Comparison of ENCODE assay signal across 16 mouse cellular contexts in the genomic region with DNA sequence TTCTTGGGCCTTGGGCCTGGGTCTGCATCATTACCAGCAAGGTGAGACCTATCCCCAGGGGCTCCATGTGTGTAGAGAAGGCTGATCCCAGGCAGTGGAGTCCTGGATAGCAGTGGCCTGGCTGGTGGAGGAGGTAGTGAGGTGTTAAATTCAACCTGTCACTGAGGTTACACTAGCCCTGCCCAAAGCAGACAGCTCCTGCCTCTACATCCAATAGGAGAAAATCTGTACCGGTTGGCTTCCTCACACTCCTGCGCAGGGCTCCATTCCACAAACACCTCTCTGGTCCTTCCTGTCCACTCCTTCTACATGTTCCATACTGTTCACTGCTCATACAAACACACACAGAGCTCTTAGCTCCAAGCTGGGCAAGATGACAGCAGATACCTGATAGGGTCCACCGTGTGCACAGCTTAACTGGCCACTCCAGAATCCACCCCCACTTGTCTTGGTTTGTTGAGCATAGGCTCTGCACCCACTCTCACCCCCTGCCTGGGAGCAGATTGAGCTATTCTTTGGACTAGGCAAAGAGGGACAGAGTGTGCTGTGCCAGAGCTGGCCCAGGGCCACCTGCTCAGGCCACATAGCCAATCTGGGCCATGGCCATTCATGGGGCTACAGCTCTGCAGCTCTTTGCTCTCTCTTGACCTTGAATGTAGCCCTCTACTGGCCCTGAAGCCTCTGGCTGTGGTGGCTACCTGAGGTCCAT. TPM values are rescaled to one million over a fixed set of nuclear protein-coding genes. Genes with fewer than 3 reads are reported as not detected.
DNase-seq lines count a peak whose midpoint lies in the region; ATAC-seq and TF ChIP-seq lines count a peak whose summit lies in the region.
"Had no signal": no experiment of that assay in that cellular context is flagged by ENCODE, and none has a peak within 500 bp of the region (broad histone marks: within the 10 kb centered on the region; RNA-seq: fewer than 3 reads in every experiment).

No protein-coding gene starts in this region.

- no peaks in the 10 kb centered on the region for H3K4me1 ChIP-seq in forebrain, postnatal 0 days (ENCODE audit: insufficient read depth)
- H3K4me1 ChIP-seq: liver, embryonic 12.5 days; stomach, embryonic 15.5 days had no signal

- TF ChIP-seq CTCF in forebrain, postnatal 0 days (IDR thresholded peaks at IDR 0.05; ENCODE audit: low read depth), result no peak

- 90% methylated on average over 3 of the region's 3 CpGs for WGBS in forebrain, postnatal 0 days

- no peak overlapping the region for H3K9ac ChIP-seq in forebrain, postnatal 0 days
- H3K9ac ChIP-seq: liver, embryonic 12.5 days; stomach, embryonic 15.5 days had no signal

- no peak for DNase-seq in cerebellum, postnatal 4 days (ENCODE audit: low spot score in 2 of 2)
- DNase-seq in left cerebral cortex, adult 11 months (ENCODE audit: low spot score), result peak; percentile 63
- DNase-seq in left cerebral cortex, postnatal 10 days (ENCODE audit: extremely low spot score in 1 of 2, low spot score in 2 of 2), result no peak
- DNase-seq in cerebellum, adult 8-10 months, result peak; percentile 96
- peak; percentile 59 to 71 for DNase-seq in layer of hippocampus, adult 8-10 months (ENCODE audit: low spot score in 2 of 2)
- no peak for DNase-seq in forebrain, postnatal 0 days
- DNase-seq: embryo, embryonic 11 days had no signal

- no peak overlapping the region for H3K27ac ChIP-seq in forebrain, postnatal 0 days (ENCODE audit: low read depth, low read length)
- H3K27ac ChIP-seq: liver, embryonic 12.5 days; stomach, embryonic 15.5 days had no signal

- peak; percentile 83 for ATAC-seq in cerebellum, adult (ENCODE audit: insufficient number of reproducible peaks, low FRiP score, low TSS enrichment)
- ATAC-seq in forebrain, postnatal 0 days, result no peak
- no peak for ATAC-seq in inflammation-experienced regulatory T-cells, adult 6 months
- ATAC-seq: liver, embryonic 12.5 days; Patski had no signal

- H3K36me3 ChIP-seq in forebrain, postnatal 0 days (ENCODE audit: insufficient read depth), result no peaks in the 10 kb centered on the region
- H3K36me3 ChIP-seq: liver, embryonic 12.5 days; stomach, embryonic 15.5 days had no signal

- intact Hi-C loops in left cerebral cortex, postnatal 10 days (cut with DNase I), result no loop called here

- no peak overlapping the region for H3K4me3 ChIP-seq in forebrain, postnatal 0 days (ENCODE audit: low read depth, low read length)
- H3K4me3 ChIP-seq: liver, embryonic 12.5 days; stomach, embryonic 15.5 days had no signal

- no peaks in the 10 kb centered on the region for H3K9me3 ChIP-seq in forebrain, postnatal 0 days (ENCODE audit: low read length)
- H3K9me3 ChIP-seq: liver, embryonic 12.5 days; stomach, embryonic 15.5 days had no signal

- H3K27me3 ChIP-seq in forebrain, postnatal 0 days (ENCODE audit: insufficient read depth, low read length), result no peaks in the 10 kb centered on the region
- H3K27me3 ChIP-seq: Patski; stomach, embryonic 15.5 days had no signal

- no peak overlapping the region for H3K4me2 ChIP-seq in forebrain, postnatal 0 days (ENCODE audit: low read depth)
- H3K4me2 ChIP-seq: liver, embryonic 12.5 days; stomach, embryonic 15.5 days had no signal

RNA-seq across cellular contexts. Expression of a gene that starts 8.3 kb away (rescaled TPM):
- 1,000 to 10,000 TPM; 1,004 to 1,053 TPM for total RNA-seq in left cerebral cortex, postnatal 10 days (2021)
- 1,000 to 10,000 TPM in 3 of 4 experiments, 100 to 1,000 TPM in 1; 912 to 1,488 (median 1,209) TPM for total RNA-seq in layer of hippocampus, adult 8-10 months (2022)
- 1,270 and 1,729 TPM in 2 replicates for total RNA-seq in forebrain, postnatal 0 days (2014; rRNA removed)
- polyA plus RNA-seq in forebrain, postnatal 0 days (2015; fragmentation: Nextera tagmentation; extraction: Ambion mirVana), result 1,561 and 1,919 TPM in 2 replicates
- polyA plus RNA-seq in inflammation-experienced regulatory T-cells, adult 6 months (2017; shearing (Covaris generic)), result not detected
- total RNA-seq: megakaryocyte-erythroid progenitor cell, adult 5-6 weeks had no signal

RNA-seq across cellular contexts. Expression of a gene that starts 15.6 kb away (rescaled TPM):
- not detected for total RNA-seq in left cerebral cortex, postnatal 10 days (2021)
- not detected for total RNA-seq in layer of hippocampus, adult 8-10 months (2022)
- not detected in 2 replicates for total RNA-seq in forebrain, postnatal 0 days (2014; rRNA removed)
- polyA plus RNA-seq in forebrain, postnatal 0 days (2015; fragmentation: Nextera tagmentation; extraction: Ambion mirVana), result not detected in 2 replicates
- polyA plus RNA-seq in inflammation-experienced regulatory T-cells, adult 6 months (2017; shearing (Covaris generic)), result not detected
- total RNA-seq: megakaryocyte-erythroid progenitor cell, adult 5-6 weeks had no signal
- polyA plus RNA-seq: frontal cortex, adult 2 months; intestine, embryonic 14.5 days; liver, embryonic 12.5 days; neural tube, embryonic 14.5 days; Patski; stomach, embryonic 15.5 days had no signal

RNA-seq across cellular contexts. Expression of a gene that starts 17.2 kb away (rescaled TPM):
- total RNA-seq in left cerebral cortex, postnatal 10 days (2021), result 10 to 100 TPM; 72.0 to 79.5 TPM
- 10 to 100 TPM; 60.3 to 63.5 (median 61.8) TPM for total RNA-seq in layer of hippocampus, adult 8-10 months (2022)
- total RNA-seq in forebrain, postnatal 0 days (2014; rRNA removed), result 154 and 164 TPM in 2 replicates
- polyA plus RNA-seq in forebrain, postnatal 0 days (2015; fragmentation: Nextera tagmentation; extraction: Ambion mirVana), result 151 and 154 TPM in 2 replicates
- 10 to 100 TPM; 70.4 to 92.1 (median 89.2) TPM for polyA plus RNA-seq in inflammation-experienced regulatory T-cells, adult 6 months (2017; shearing (Covaris generic))

RNA-seq across cellular contexts. Expression of a gene that starts 21.5 kb away (rescaled TPM):
- total RNA-seq in left cerebral cortex, postnatal 10 days (2021), result under 1 TPM in 1 of 2 experiments, not detected in 1; 0.87 TPM
- total RNA-seq in layer of hippocampus, adult 8-10 months (2022), result under 1 TPM in 2 of 4 experiments, not detected in 2; 0.43 to 0.92 TPM
- total RNA-seq in forebrain, postnatal 0 days (2014; rRNA removed), result 0.48 TPM in 1 of 2 replicates, not detected in the other
- 2.5 and 3.6 TPM in 2 replicates for polyA plus RNA-seq in forebrain, postnatal 0 days (2015; fragmentation: Nextera tagmentation; extraction: Ambion mirVana)
- 1 to 10 TPM; 1.2 to 1.9 (median 1.6) TPM for polyA plus RNA-seq in inflammation-experienced regulatory T-cells, adult 6 months (2017; shearing (Covaris generic))
- total RNA-seq: megakaryocyte-erythroid progenitor cell, adult 5-6 weeks had no signal

RNA-seq across cellular contexts. Expression of a gene that starts 22.4 kb away (rescaled TPM):
- 100 to 1,000 TPM; 127 TPM for total RNA-seq in left cerebral cortex, postnatal 10 days (2021)
- 100 to 1,000 TPM; 116 to 120 (median 118) TPM for total RNA-seq in layer of hippocampus, adult 8-10 months (2022)
- total RNA-seq in forebrain, postnatal 0 days (2014; rRNA removed), result 120 and 140 TPM in 2 replicates
- polyA plus RNA-seq in forebrain, postnatal 0 days (2015; fragmentation: Nextera tagmentation; extraction: Ambion mirVana), result 93.8 and 116 TPM in 2 replicates
- 10 to 100 TPM; 49.1 to 88.0 (median 76.8) TPM for polyA plus RNA-seq in inflammation-experienced regulatory T-cells, adult 6 months (2017; shearing (Covaris generic))

Comparison
In these comparisons a context has a peak if more than half of its experiments do, and no peak if none do; other contexts are left out.
1. DNase-seq: peak in left cerebral cortex, adult 11 months (single experiment), cerebellum, adult 8-10 months (single experiment) and layer of hippocampus, adult 8-10 months (2 of 2); none in cerebellum, postnatal 4 days (0 of 2), left cerebral cortex, postnatal 10 days (0 of 2) and forebrain, postnatal 0 days (single experiment).